Mouse (Mus musculus) hindbrain, embryonic 11.5 days (tissue): ENCODE results near the gene Nhs. TPM values are rescaled to one million over a fixed set of nuclear protein-coding genes. Genes with fewer than 3 reads are reported as not detected.

ENCODE experiments used
- ATAC-seq: fragments of 200-750 bp; cut with Nextera tagmentation; 2 replicates; pipeline ENCODE4 v1.8.0; 2017; ENCODE audit warnings: mild to moderate bottlenecking, moderate TSS enrichment, moderate library complexity; ENCODE audit not compliant: low FRiP score
- DNase-seq: peaks from one replicate; pipeline ENCODE4 v3.0.0-alpha.2; 2015; ENCODE audit warnings: low spot score
- H3K27ac ChIP-seq: fragments of 300-500 bp; sonication (generic); 2 replicates; pipeline ENCODE4 v1.5.1; 2014; ENCODE audit warnings: mild to moderate bottlenecking, low read depth, low read length
- H3K27me3 ChIP-seq: fragments of 300-500 bp; sonication (generic); 2 replicates; pipeline ENCODE4 v1.6.1; 2014; ENCODE audit warnings: mild to moderate bottlenecking, low read length, moderate library complexity, mixed read lengths; ENCODE audit not compliant: control insufficient read depth, insufficient read depth
- H3K36me3 ChIP-seq: fragments of 300-500 bp; sonication (generic); 2 replicates; pipeline ENCODE4 v1.6.1; 2014; ENCODE audit warnings: mild to moderate bottlenecking, low read length, moderate library complexity, mixed read lengths; ENCODE audit not compliant: control insufficient read depth, insufficient read depth
- H3K4me1 ChIP-seq: fragments of 300-500 bp; sonication (generic); replicated peaks from 2 replicates; pipeline ENCODE4 v1.6.1; 2014; ENCODE audit warnings: low read length, mixed read lengths; ENCODE audit not compliant: control insufficient read depth, insufficient read depth
- H3K4me2 ChIP-seq: fragments of 300-500 bp; sonication (generic); replicated peaks from 2 replicates; pipeline ENCODE4 v1.6.1; 2014; ENCODE audit warnings: mild to moderate bottlenecking, low read depth, low read length
- H3K4me3 ChIP-seq: fragments of 300-500 bp; sonication (generic); 2 replicates; pipeline ENCODE4 v1.5.1; 2014; ENCODE audit warnings: low read depth, low read length
- H3K9ac ChIP-seq: fragments of 300-500 bp; sonication (generic); 2 replicates; pipeline ENCODE4 v1.6.1; 2014; ENCODE audit warnings: low read depth, low read length
- H3K9me3 ChIP-seq: fragments of 300-500 bp; sonication (generic); 2 replicates; pipeline ENCODE4 v1.6.1; 2016; ENCODE audit warnings: low read length; ENCODE audit not compliant: control insufficient read depth
- WGBS: fragments of 180-500 bp; shearing (Covaris S2); extraction: QIAGEN DNeasy Blood & Tissue Kit; methylation state at CpG from one replicate; pipeline ENCODE4 v1.1.7; 2014; 5-methylcytosine and 5-hydroxymethylcytosine counted together
- polyA plus RNA-seq: library from polyadenylated mRNA; unstranded; fragments of >200 nt; fragmentation: Nextera tagmentation; extraction: Ambion mirVana; gene quantifications from 2 replicates; pipeline ENCODE4 v1.2.1, GENCODE M21; 2014

Nhs gene
- polyA plus RNA-seq, 1 experiment from 2014 or later = 4.6 TPM

- DNase-seq = no peak
- Histone ChIP-seq H3K27ac (no peak overlapping the region), H3K4me1 (no peaks in the 10 kb centered on the region), H3K36me3 (no peaks in the 10 kb centered on the region), H3K4me3 (no peak overlapping the region), H3K9me3 (no peaks in the 10 kb centered on the region), H3K4me2 (no peak overlapping the region), H3K27me3 (peaks cover 2% of the 10 kb centered on the region; the same call in 1 of the 2 replicates), H3K9ac (no peak overlapping the region)
- no peak for ATAC-seq
Measured at GRCm38 (mm10) chrX:162044109-162044508, 115.4 kb downstream of the Nhs start.

DNA sequence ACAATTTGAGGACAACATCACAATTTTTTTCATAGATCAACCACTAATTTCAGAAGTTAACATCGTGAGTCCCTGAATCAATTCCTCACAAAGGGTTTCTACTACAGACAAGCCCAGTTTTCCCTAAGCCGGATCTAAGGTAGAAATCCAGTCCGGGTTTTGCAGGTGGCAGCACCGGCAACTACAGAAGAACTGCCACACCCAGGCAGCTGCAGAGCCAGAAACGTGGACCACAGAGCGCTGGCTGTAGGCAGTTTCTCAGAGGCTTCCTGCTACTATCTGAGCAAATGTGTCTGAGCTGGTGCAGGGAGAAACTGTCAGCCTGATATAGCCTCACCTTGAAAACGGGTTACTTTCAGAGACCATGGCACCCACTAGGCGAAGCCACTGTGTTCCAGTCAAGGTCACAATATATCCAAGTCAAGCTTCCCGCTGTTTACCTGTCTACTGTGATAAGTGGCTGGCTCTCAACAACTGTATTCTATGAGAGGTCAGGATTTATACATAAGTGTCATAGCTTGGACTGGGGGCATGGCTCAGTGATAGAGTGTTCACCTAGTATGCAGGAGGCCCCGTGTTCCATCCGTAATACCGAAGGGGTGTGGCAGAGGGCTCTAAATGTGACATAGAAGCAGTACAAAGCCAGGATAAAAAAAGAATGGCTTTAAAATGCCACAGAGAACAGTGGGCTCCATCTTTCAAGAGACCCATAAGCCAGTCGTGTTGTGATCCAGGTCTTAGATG lies 134.1 kb downstream of the Nhs start:
- peaks cover 9% of the 10 kb centered on the region for H3K27me3 ChIP-seq
- no peak overlapping the region for H3K4me2 ChIP-seq
- DNase-seq (peak; percentile 49), ATAC-seq (no peak)
- H3K36me3 ChIP-seq = no peaks in the 10 kb centered on the region
- no peak overlapping the region for H3K27ac ChIP-seq
- 34% methylated on average over 13 of the region's 13 CpGs for WGBS
- no peaks in the 10 kb centered on the region for H3K9me3 ChIP-seq
- H3K4me3 ChIP-seq = no peak overlapping the region
- no peaks in the 10 kb centered on the region for H3K4me1 ChIP-seq
- no peak overlapping the region for H3K9ac ChIP-seq

- no peaks in the 10 kb centered on the region for H3K9me3 ChIP-seq
- H3K9ac ChIP-seq = no peak overlapping the region
- DNase-seq (no peak), ATAC-seq (no peak)
- no peak overlapping the region for H3K4me2 ChIP-seq
- peaks cover 7% of the 10 kb centered on the region for H3K27me3 ChIP-seq
- no peak overlapping the region for H3K4me3 ChIP-seq
- H3K36me3 ChIP-seq = no peaks in the 10 kb centered on the region
- WGBS = 73% methylated on average over 3 of the region's 3 CpGs
- no peaks in the 10 kb centered on the region for H3K4me1 ChIP-seq
- no peak overlapping the region for H3K27ac ChIP-seq
Measured at GRCm38 (mm10) chrX:162021724-162022123, 137.8 kb downstream of the Nhs start.

- Histone ChIP-seq H3K4me2 (no peak overlapping the region), H3K9ac (no peak overlapping the region), H3K4me1 (no peaks in the 10 kb centered on the region), H3K36me3 (no peaks in the 10 kb centered on the region), H3K9me3 (no peaks in the 10 kb centered on the region), H3K27me3 (peaks cover 7% of the 10 kb centered on the region), H3K4me3 (no peak overlapping the region), H3K27ac (no peak overlapping the region)
- 95% methylated on average over 3 of the region's 3 CpGs for WGBS
- ATAC-seq = no peak
- no peak for DNase-seq
Measured at GRCm38 (mm10) chrX:162020039-162020566, 139.4 kb downstream of the Nhs start.

GRCm38 (mm10) chrX:162017471-162017870 lies 142.1 kb downstream of the Nhs start:
- Histone ChIP-seq H3K4me3 (no peak overlapping the region), H3K9ac (no peak overlapping the region), H3K27me3 (peaks cover 7% of the 10 kb centered on the region), H3K27ac (no peak overlapping the region), H3K36me3 (no peaks in the 10 kb centered on the region), H3K9me3 (no peaks in the 10 kb centered on the region), H3K4me1 (no peaks in the 10 kb centered on the region), H3K4me2 (no peak overlapping the region)
- ATAC-seq (no peak), DNase-seq (no peak)
- 55% methylated on average over 9 of the region's 9 CpGs for WGBS

- ATAC-seq (no peak), DNase-seq (no peak)
- H3K36me3 ChIP-seq = no peaks in the 10 kb centered on the region
- no peaks in the 10 kb centered on the region for H3K9me3 ChIP-seq
- no peaks in the 10 kb centered on the region for H3K4me1 ChIP-seq
- no peak overlapping the region for H3K27ac ChIP-seq
- H3K27me3 ChIP-seq = peaks cover 12% of the 10 kb centered on the region; the same call in 1 of the 2 replicates
- no peak overlapping the region for H3K9ac ChIP-seq
- 87% methylated on average over 4 of the region's 4 CpGs for WGBS
- no peak overlapping the region for H3K4me2 ChIP-seq
- H3K4me3 ChIP-seq = no peak overlapping the region
Measured at GRCm38 (mm10) chrX:162012570-162012969, 147.0 kb downstream of the Nhs start.

GRCm38 (mm10) chrX:162009876-162010275 lies 149.7 kb downstream of the Nhs start:
- ATAC-seq (peak; percentile 91), DNase-seq (peak; percentile 53)
- Histone ChIP-seq H3K4me3 (no peak overlapping the region), H3K27ac (peak overlapping the region; percentile 42), H3K4me2 (no peak overlapping the region), H3K36me3 (no peaks in the 10 kb centered on the region), H3K9ac (no peak overlapping the region), H3K9me3 (no peaks in the 10 kb centered on the region), H3K4me1 (no peaks in the 10 kb centered on the region), H3K27me3 (peaks cover 12% of the 10 kb centered on the region; the same call in 1 of the 2 replicates)
- WGBS = 22% methylated on average over 3 of the region's 3 CpGs

GRCm38 (mm10) chrX:162003818-162004217 lies 155.7 kb downstream of the Nhs start:
- no peak overlapping the region for H3K4me2 ChIP-seq
- no peak for ATAC-seq

GRCm38 (mm10) chrX:161998876-161999275 lies 160.7 kb downstream of the Nhs start:
- Histone ChIP-seq H3K9ac (no peak overlapping the region), H3K4me2 (no peak overlapping the region), H3K27me3 (peaks cover 9% of the 10 kb centered on the region), H3K27ac (no peak overlapping the region), H3K9me3 (no peaks in the 10 kb centered on the region), H3K4me3 (no peak overlapping the region), H3K36me3 (no peaks in the 10 kb centered on the region), H3K4me1 (no peaks in the 10 kb centered on the region)
- ATAC-seq = no peak
- no peak for DNase-seq
- 70% methylated on average over 3 of the region's 3 CpGs for WGBS

More at GRCm38 (mm10) chrX:162003818-162004217, 155.7 kb downstream of the Nhs start:
- Histone ChIP-seq H3K9me3 (no peaks in the 10 kb centered on the region), H3K36me3 (no peaks in the 10 kb centered on the region), H3K27ac (no peak overlapping the region), H3K4me1 (no peaks in the 10 kb centered on the region), H3K9ac (no peak overlapping the region), H3K4me3 (no peak overlapping the region), H3K27me3 (peaks cover 11% of the 10 kb centered on the region; the same call in 1 of the 2 replicates)
- 50% methylated on average over 1 of the region's 1 CpGs for WGBS
- DNase-seq = no peak
